Mouse (Mus musculus) heart, postnatal 36 days (tissue): ENCODE measurements around the gene Reg1. TPM values are rescaled to one million over a fixed set of nuclear protein-coding genes. Genes with fewer than 3 reads are reported as not detected.
"Not testable (repeated sequence)": the region's sequence is repeated elsewhere in the genome, so short reads cannot be mapped to it uniquely, and the experiment has no call there.

Experiments used
- DNase-seq, 2 experiments: peaks; one replicate each; pipeline ENCODE4 v3.0.0; 2021 to 2022
- intact Hi-C: fragments of 180-260 bp; cut with DNase I; formaldehyde crosslinking; loops from one replicate; pipeline ENCODE4 v1.15.1; 2025
- total RNA-seq, 2 experiments: library from RNA; stranded (reverse); gene quantifications; 2 replicates each; pipeline ENCODE4 v1.2.3; 2021

Reg1 gene
- total RNA-seq = not detected

GRCm38 (mm10) chr6:78422411-78422810, at the start of gene Reg1:
TSS of gene Reg1 (plus strand) at chr6:78422711.
- intact Hi-C loops = not testable (repeated sequence)

GRCm38 (mm10) chr6:78378765-78379164, 43.7 kb upstream of the Reg1 start, which contains the start of gene Reg3d:
TSS of gene Reg3d (minus strand) at chr6:78378865.
- DNase-seq = no peak
- intact Hi-C loops = no loop called here

More at GRCm38 (mm10) chr6:78422411-78422810, at the start of gene Reg1:
- DNase-seq = not testable (repeated sequence)

GRCm38 (mm10) chr6:78380409-78380808, 42.1 kb upstream of the Reg1 start, which contains the start of gene Reg3a:
TSS of gene Reg3a (plus strand) at chr6:78380709.
- no peak for DNase-seq
- intact Hi-C loops = no loop called here

- intact Hi-C loops = no loop called here
- DNase-seq = no peak
Measured at GRCm38 (mm10) chr6:78385609-78386008, 36.9 kb upstream of the Reg1 start.

GRCm38 (mm10) chr6:78395323-78395722, 27.2 kb upstream of the Reg1 start, which contains the start of gene Reg2:
TSS of gene Reg2 (plus strand) at chr6:78395623.
- intact Hi-C loops, DNase-seq: not testable (repeated sequence)

- intact Hi-C loops = no loop called here
- DNase-seq = no peak
Measured at GRCm38 (mm10) chr6:78425497-78425896, 3.0 kb downstream of the Reg1 start.

- DNase-seq = no peak
- intact Hi-C loops = no loop called here
Measured at GRCm38 (mm10) chr6:78447202-78447601, 24.7 kb downstream of the Reg1 start.

- no peak for DNase-seq
- intact Hi-C loops = no loop called here
Measured at GRCm38 (mm10) chr6:78448409-78448808, 25.9 kb downstream of the Reg1 start.

- no peak for DNase-seq
- intact Hi-C loops = no loop called here
Measured at GRCm38 (mm10) chr6:78452804-78453203, 30.3 kb downstream of the Reg1 start.

GRCm38 (mm10) chr6:78460191-78460825, 37.8 kb downstream of the Reg1 start:
- no peak for DNase-seq
- intact Hi-C loops = no loop called here

GRCm38 (mm10) chr6:78462360-78462759, 39.8 kb downstream of the Reg1 start:
- no peak for DNase-seq
- intact Hi-C loops = no loop called here

GRCm38 (mm10) chr6:78463266-78463665, 40.8 kb downstream of the Reg1 start:
- intact Hi-C loops = no loop called here
- DNase-seq = no peak

GRCm38 (mm10) chr6:78468772-78469171, 46.3 kb downstream of the Reg1 start, which contains the start of gene Reg3g:
TSS of gene Reg3g (minus strand) at chr6:78468872.
- intact Hi-C loops = no loop called here
- DNase-seq = no peak

GRCm38 (mm10) chr6:78469287-78469686, 46.8 kb downstream of the Reg1 start:
- intact Hi-C loops = no loop called here
- no peak for DNase-seq

Other genes with a start within 250 kb of the Reg1 start
- not detected for gene Reg3b, start 52.1 kb upstream of the Reg1 start, total RNA-seq
- gene Reg3d, start 43.8 kb upstream of the Reg1 start, total RNA-seq = not detected
- gene Reg3a, start 42.0 kb upstream of the Reg1 start, total RNA-seq = not detected
- not detected for gene Reg2, start 27.1 kb upstream of the Reg1 start, total RNA-seq
- not detected for gene Reg3g, start 46.2 kb downstream of the Reg1 start, total RNA-seq